Mouse (Mus musculus) spleen, adult 2 months (tissue): ENCODE results near the gene 1700067K01Rik.

Experiments
- CTCF ChIP-seq: fragments of 200-500 bp; IDR thresholded peaks from 2 replicates; pipeline ENCODE4 v1.5.1; 2011; ENCODE audit warnings: mild to moderate bottlenecking, inconsistent platforms; ENCODE audit not compliant: insufficient read depth, insufficient read length, insufficient replicate concordance; ENCODE audit errors: extremely low read depth
- POLR2A ChIP-seq: fragments of 200-500 bp; IDR thresholded peaks from 2 replicates; pipeline ENCODE4 v1.6.1; 2011; ENCODE audit warnings: low read depth, low read length, inconsistent platforms

DNA sequence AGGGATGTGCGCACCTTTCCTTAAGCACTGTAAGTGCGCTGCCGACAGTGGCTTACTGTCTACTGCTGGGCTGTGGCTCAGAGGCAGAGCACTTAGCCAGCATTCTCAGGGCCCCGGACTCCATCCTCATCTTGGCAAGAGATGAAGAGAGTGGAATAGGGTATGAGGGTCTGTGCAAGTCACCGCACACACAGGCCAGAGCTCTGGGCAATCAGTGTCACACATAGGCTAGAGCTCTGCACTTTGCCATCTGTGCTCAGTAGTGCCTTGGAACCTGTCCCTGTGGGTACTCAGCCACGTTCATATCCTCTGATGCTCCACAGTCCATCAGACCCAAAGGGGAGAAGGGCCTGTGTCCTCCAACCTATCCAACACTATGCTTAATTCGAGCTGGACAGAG, 19.8 kb upstream of the 1700067K01Rik start:
- TF ChIP-seq POLR2A (no peak), CTCF (no peak)
